Mouse (Mus musculus): ENCODE measurements at regions not wholly inside any gene's neighbourhood (a gene's known extent, or its start where the extent isn't known, plus 50 kb on each side); places are given as distances from the start of the nearest gene placed in this dataset.

DNA sequence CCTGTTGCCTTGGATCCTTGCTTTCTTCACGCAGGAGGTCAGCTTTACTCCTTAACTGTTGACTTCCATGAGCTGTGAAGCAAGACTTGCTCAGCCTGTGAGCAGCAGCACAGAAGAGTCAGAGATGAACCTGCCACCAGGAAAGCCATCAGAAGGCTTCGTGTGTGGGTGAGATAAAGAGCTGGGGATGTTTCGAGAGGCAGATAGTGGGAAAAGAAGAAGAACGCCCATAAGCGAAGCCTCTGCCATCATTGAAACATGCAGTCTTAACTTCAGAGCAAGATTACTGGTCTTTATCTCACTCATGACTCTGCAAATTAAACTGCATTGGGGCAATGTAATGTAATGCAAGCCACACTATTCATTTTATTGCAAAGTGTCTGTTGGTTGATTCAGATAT lies 167.4 kb upstream of the Prickle1 start:
- no peaks in the 10 kb centered on the region for H3K27me3 ChIP-seq (ENCODE audit: insufficient read depth, low read length)
- no peak overlapping the region for H3K9ac ChIP-seq (replicated peaks)
- no peaks in the 10 kb centered on the region for H3K36me3 ChIP-seq (replicated peaks; ENCODE audit: insufficient read depth, low read length)
- H3K4me1 ChIP-seq (ENCODE audit: insufficient read depth) = no peaks in the 10 kb centered on the region
- DNase-seq (no peak), ATAC-seq (no peak)
- 57% methylated on average over 5 of the region's 5 CpGs for WGBS (ENCODE audit: insufficient replicate concordance)
- no peak for TF ChIP-seq EP300 (IDR thresholded peaks at IDR 0.05; ENCODE audit: low read depth)
- no peak for TF ChIP-seq CTCF (IDR thresholded peaks at IDR 0.05; ENCODE audit: low read depth)
- no peak overlapping the region for H3K4me3 ChIP-seq (ENCODE audit: low read depth, low read length)
- no peak overlapping the region for H3K27ac ChIP-seq (ENCODE audit: low read depth)
- no peak overlapping the region for H3K4me2 ChIP-seq (ENCODE audit: low read depth, low read length)
- no peaks in the 10 kb centered on the region for H3K9me3 ChIP-seq (ENCODE audit: low read length)

DNA sequence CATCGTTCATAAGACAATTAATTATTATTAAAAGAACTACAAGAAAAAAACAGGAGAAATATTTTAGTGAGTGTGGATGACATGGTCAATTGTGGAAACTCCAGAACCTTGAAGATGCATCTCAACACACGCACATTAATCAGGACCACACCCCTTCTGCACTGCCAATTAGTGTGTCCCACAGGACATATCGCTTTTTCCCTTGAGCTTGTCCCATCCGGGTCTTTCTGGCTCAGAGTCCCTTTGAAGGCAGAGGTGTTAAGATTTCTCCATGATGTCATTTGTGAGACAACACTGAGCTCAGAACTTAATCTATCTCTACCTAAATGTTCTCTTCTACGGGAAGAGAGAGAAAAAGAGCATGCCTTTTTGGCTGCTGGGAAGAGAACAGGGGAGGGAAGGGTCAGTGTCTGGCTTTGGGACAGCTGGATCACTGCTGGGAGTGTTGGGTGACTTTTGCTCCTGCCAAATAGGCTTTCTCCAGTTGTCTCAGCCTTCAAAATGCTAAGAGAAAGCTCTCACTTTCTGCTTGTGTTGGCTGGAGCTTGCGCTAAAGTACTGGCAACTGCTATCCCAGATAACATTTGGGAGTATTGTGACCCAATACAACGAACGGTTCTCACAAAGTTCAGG lies 162.6 kb upstream of the Prickle1 start:
- H3K4me2 ChIP-seq (ENCODE audit: low read depth, low read length) = no peak overlapping the region

DNA sequence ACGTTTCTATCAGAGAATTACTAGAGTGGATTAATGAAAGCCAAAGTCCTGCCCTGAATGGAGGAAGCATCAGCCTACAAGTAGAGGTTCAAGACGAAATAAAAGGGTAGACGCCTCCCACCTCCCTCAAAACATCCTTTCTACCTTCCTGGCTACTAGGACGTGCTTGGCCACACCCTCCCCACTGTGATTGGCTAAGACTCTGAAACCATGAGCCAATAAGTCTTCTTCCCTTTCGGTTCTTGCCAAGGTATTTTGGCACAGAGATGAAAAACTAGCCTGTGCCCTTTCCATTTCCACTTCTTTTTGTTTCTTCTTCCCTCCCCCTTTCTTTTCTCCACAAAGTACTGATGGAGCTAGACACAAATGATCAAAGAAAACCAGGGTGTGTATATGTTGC lies 160.3 kb upstream of the Prickle1 start:
- no peak overlapping the region for H3K4me2 ChIP-seq (ENCODE audit: low read depth, low read length)
- no peaks in the 10 kb centered on the region for H3K27me3 ChIP-seq (ENCODE audit: insufficient read depth, low read length)
- TF ChIP-seq CTCF (IDR thresholded peaks at IDR 0.05; ENCODE audit: low read depth) (no peak), EP300 (IDR thresholded peaks at IDR 0.05; ENCODE audit: low read depth) (no peak)
- no peak overlapping the region for H3K9ac ChIP-seq (replicated peaks)
- DNase-seq (no peak), ATAC-seq (no peak)
- no peaks in the 10 kb centered on the region for H3K36me3 ChIP-seq (replicated peaks; ENCODE audit: insufficient read depth, low read length)
- H3K4me3 ChIP-seq (ENCODE audit: low read depth, low read length) = no peak overlapping the region
- WGBS (ENCODE audit: insufficient replicate concordance) = 69% methylated on average over 5 of the region's 5 CpGs
- H3K4me1 ChIP-seq (ENCODE audit: insufficient read depth) = no peaks in the 10 kb centered on the region
- no peak overlapping the region for H3K27ac ChIP-seq (ENCODE audit: low read depth)
- H3K9me3 ChIP-seq (ENCODE audit: low read length) = no peaks in the 10 kb centered on the region

More for the DNA sequence above, 162.6 kb upstream of the Prickle1 start:
- DNase-seq = no peak
- no peak overlapping the region for H3K27ac ChIP-seq (ENCODE audit: low read depth)
- H3K27me3 ChIP-seq (ENCODE audit: insufficient read depth, low read length) = no peaks in the 10 kb centered on the region
- no peak for ATAC-seq
- 74% methylated on average over 8 of the region's 8 CpGs for WGBS (ENCODE audit: insufficient replicate concordance)
- no peak overlapping the region for H3K9ac ChIP-seq (replicated peaks)
- no peaks in the 10 kb centered on the region for H3K4me1 ChIP-seq (ENCODE audit: insufficient read depth)
- TF ChIP-seq EP300 (IDR thresholded peaks at IDR 0.05; ENCODE audit: low read depth) (no peak), CTCF (IDR thresholded peaks at IDR 0.05; ENCODE audit: low read depth) (no peak)
- no peak overlapping the region for H3K4me3 ChIP-seq (ENCODE audit: low read depth, low read length)
- no peaks in the 10 kb centered on the region for H3K9me3 ChIP-seq (ENCODE audit: low read length)
- no peaks in the 10 kb centered on the region for H3K36me3 ChIP-seq (replicated peaks; ENCODE audit: insufficient read depth, low read length)

- H3K27ac ChIP-seq (ENCODE audit: low read depth) = no peak overlapping the region
- H3K36me3 ChIP-seq (replicated peaks; ENCODE audit: insufficient read depth, low read length) = no peaks in the 10 kb centered on the region
- no peaks in the 10 kb centered on the region for H3K27me3 ChIP-seq (ENCODE audit: insufficient read depth, low read length)
- H3K9ac ChIP-seq (replicated peaks) = no peak overlapping the region
- no peak overlapping the region for H3K4me3 ChIP-seq (ENCODE audit: low read depth, low read length)
- H3K9me3 ChIP-seq (ENCODE audit: low read length) = no peaks in the 10 kb centered on the region
- ATAC-seq (no peak), DNase-seq (no peak)
- WGBS (ENCODE audit: insufficient replicate concordance) = 58% methylated on average over 14 of the region's 14 CpGs
- TF ChIP-seq EP300 (IDR thresholded peaks at IDR 0.05; ENCODE audit: low read depth) = no peak
- no peak for TF ChIP-seq CTCF (IDR thresholded peaks at IDR 0.05; ENCODE audit: low read depth)
- no peaks in the 10 kb centered on the region for H3K4me1 ChIP-seq (ENCODE audit: insufficient read depth)
- H3K4me2 ChIP-seq (ENCODE audit: low read depth, low read length) = no peak overlapping the region
Observed at GRCm38 (mm10) chr15:93751817-93752216, 156.1 kb upstream of the Prickle1 start.

DNA sequence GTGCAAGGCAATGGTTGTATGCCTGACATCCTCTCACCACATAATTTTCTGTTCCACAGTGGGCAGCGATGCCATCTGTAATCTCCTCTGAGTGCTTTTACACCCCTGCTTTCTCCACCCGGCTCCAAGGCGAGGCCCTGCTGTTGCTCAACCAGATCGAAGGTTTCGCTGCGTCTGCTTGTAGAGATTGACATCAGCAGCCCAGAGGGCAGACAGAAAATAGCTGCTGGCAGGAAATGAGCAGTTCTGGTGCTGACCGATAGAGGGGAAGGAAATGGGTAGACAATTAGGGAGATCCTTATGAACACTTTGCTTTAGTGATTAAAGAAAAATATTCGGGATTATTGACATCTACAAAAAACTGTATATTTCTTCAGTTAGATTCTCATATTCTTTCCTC lies 155.3 kb upstream of the Prickle1 start:
- ATAC-seq (peak; percentile 35; the same call in 1 of the 2 replicates), DNase-seq (peak; percentile 29)
- no peaks in the 10 kb centered on the region for H3K9me3 ChIP-seq (ENCODE audit: low read length)
- H3K27ac ChIP-seq (ENCODE audit: low read depth) = no peak overlapping the region
- no peaks in the 10 kb centered on the region for H3K36me3 ChIP-seq (replicated peaks; ENCODE audit: insufficient read depth, low read length)
- H3K4me1 ChIP-seq (ENCODE audit: insufficient read depth) = no peaks in the 10 kb centered on the region
- H3K4me2 ChIP-seq (ENCODE audit: low read depth, low read length) = no peak overlapping the region
- 8% methylated on average over 8 of the region's 8 CpGs for WGBS (ENCODE audit: insufficient replicate concordance)
- no peaks in the 10 kb centered on the region for H3K27me3 ChIP-seq (ENCODE audit: insufficient read depth, low read length)
- peak; percentile 46 for TF ChIP-seq CTCF (IDR thresholded peaks at IDR 0.05; ENCODE audit: low read depth)
- TF ChIP-seq EP300 (IDR thresholded peaks at IDR 0.05; ENCODE audit: low read depth) = peak; percentile 22; the same call in 1 of the 2 replicates
- H3K9ac ChIP-seq (replicated peaks) = no peak overlapping the region
- no peak overlapping the region for H3K4me3 ChIP-seq (ENCODE audit: low read depth, low read length)

DNA sequence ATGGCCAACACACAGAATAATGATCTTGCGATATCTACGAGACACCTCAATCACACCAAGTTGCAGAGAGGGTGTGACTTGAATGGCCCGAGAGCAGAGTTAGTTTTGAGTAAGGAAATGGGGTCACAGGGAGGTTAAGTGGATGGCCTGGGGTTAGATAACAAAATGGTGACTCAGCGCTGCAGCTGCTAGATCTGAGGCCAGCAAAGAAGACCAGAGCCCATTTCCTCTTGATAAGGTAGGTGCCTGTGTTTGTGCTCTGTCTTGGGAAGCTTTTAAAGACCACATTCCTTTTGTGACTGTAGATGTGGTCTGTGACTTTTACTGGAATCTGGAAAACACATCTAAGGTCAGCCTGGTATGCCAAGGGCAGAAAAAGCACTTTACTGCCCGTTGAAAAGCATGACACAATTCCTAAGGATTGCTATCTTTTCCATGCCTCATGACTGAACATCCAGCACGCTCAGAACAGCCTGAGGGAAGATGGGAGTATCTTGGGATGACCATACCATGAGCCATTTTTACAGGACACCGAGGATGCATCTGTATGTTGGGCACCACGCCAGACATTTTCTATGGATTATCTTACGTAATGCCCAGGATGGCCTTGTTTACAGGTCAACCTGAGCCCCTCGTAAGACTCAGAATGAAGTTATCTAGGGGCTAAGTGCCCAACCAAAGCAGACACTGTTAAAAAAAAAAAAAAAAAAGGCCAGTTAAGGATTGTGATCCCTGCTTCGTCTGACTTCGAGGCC lies 148.7 kb upstream of the Prickle1 start:
- Histone ChIP-seq H3K9me3 (ENCODE audit: low read length) (no peaks in the 10 kb centered on the region), H3K4me1 (ENCODE audit: insufficient read depth) (peaks cover 4% of the 10 kb centered on the region; the same call in 1 of the 2 replicates), H3K4me2 (ENCODE audit: low read depth, low read length) (no peak overlapping the region), H3K36me3 (replicated peaks; ENCODE audit: insufficient read depth, low read length) (no peaks in the 10 kb centered on the region), H3K9ac (replicated peaks) (no peak overlapping the region), H3K27me3 (ENCODE audit: insufficient read depth, low read length) (no peaks in the 10 kb centered on the region), H3K4me3 (ENCODE audit: low read depth, low read length) (no peak overlapping the region), H3K27ac (ENCODE audit: low read depth) (no peak overlapping the region)
- 28% methylated on average over 12 of the region's 12 CpGs for WGBS (ENCODE audit: insufficient replicate concordance)
- DNase-seq (no peak), ATAC-seq (peak; percentile 27; the same call in 1 of the 2 replicates)
- TF ChIP-seq CTCF (IDR thresholded peaks at IDR 0.05; ENCODE audit: low read depth) (no peak), EP300 (IDR thresholded peaks at IDR 0.05; ENCODE audit: low read depth) (no peak)
